Mouse (Mus musculus): Measurements from ENCODE around the gene Grm4.

Grm4 gene

GRCm38 (mm10) chr17:27551393-27551940, 30.3 kb upstream of the Grm4 start:
- no peak for DNase-seq (ENCODE audit: low read depth, low spot score)

- no peak for DNase-seq (ENCODE audit: low read depth, low spot score)
Measured at GRCm38 (mm10) chr17:27549234-27549633, 28.0 kb upstream of the Grm4 start.

DNA sequence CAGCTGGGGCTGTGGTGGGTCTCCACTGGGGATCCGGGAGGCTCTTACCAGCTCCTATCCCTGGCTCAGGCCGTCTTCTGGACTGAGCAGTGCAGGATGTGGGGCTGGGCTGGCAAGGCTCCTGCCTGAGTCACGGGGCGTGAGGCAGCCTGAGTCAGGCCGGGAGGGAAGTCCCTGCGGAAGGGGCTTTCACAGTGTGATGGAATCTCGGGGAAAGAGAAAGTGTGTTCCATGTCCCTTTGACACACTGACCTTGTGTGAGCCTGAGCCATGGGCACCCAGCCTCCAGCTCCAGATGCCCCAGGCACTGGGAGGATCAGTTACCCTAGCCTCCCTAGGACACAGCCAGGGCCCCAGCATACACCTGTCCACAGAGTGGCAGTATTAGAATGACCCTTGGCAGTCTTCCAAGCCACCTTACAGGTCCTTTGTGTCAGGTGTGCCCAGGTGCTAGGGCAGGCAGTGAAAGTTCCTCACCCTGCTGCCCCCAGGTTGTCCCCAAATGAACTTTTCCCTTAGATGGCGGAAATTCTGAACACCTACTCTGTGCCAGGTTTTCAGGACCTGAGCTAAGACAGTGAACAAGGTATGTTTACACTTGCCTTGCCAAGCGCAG, 26.2 kb upstream of the Grm4 start:
- no peak for DNase-seq (ENCODE audit: low read depth, low spot score)

- DNase-seq (ENCODE audit: low read depth, low spot score) = no peak
Measured at GRCm38 (mm10) chr17:27546574-27547085, 25.4 kb upstream of the Grm4 start.

- DNase-seq (ENCODE audit: low read depth, low spot score) = no peak
Measured at GRCm38 (mm10) chr17:27545991-27546390, 24.8 kb upstream of the Grm4 start.

DNA sequence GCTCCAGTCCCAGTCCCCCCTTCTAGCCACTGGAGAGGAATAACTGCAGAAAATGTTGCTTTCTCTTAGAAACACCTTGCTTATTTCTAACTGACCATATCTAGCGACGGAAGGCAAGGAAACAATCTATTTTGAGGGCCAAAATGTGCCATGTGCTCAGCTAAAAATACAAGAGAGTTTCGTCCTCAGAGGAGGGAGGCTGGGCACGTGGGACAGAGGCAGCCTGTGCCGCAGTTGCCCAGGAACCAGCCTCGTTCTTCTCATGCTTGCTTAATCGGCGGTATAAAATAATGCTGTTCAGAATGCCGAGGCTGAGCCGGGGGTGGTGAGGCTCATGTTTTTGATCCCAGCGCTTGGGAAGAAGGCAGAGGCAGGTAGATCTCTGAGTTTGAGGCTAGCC, 23.3 kb upstream of the Grm4 start:
- no peak for DNase-seq (ENCODE audit: low read depth, low spot score)

DNA sequence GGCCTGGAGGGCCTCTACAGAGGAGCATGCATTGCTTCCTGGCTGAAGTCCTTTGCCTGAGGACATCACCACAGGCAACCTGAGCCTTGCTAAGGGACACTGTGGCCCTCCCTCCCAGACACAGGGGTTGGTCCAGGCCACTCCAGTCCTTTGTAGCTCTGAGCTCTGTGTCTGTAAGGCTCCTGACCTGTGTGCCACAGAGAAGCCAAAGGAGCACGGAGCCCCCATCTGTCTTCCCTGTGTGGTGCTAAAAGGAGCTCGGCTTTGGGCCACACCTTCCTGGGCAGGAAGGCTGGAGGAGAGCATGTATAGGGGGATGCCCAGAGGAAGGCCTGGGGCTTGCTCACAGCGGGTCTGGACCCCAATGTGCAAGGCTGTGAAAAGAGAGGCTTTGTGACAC, 20.8 kb upstream of the Grm4 start:
- no peak for DNase-seq (ENCODE audit: low read depth, low spot score)

DNA sequence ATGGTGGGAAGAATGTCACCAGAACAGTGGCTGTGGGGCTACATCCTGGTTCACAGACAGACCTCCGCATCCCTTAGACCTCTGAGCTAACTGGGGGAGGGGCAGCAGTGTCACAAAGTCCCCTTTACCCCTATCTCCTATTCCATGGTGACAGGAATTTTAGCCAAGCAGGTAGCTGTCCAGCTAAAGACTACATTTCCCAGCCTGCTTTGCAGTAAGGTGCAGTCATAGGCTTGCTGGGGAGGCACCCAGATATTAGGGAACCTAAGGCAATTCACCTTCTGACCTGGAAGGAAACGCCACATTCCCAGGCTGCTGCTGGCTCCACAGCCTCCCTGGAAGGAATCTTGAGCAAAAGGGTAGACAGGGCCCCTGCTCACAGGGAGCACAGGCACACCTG, 20.1 kb upstream of the Grm4 start:
- DNase-seq (ENCODE audit: low read depth, low spot score) = no peak

DNA sequence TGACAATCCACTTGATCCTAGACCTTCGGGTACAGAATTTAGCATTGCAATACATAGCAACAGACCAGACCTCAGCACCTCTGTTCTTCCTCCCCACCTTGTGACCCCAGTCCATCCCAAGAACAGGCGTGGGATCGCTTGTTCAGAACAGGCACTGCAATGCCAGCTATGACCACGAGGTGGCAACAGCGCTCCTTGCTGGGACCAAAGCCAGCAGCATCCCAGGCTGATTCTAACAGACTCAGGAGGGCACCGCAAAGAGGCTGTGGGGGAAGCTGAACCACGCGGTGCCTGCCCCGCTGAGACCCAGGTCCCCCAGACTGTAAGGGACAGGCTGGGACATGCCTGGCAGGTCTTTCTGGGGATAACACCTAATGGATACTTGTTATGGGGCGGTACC, 13.5 kb upstream of the Grm4 start:
- DNase-seq (ENCODE audit: low read depth, low spot score) = peak; percentile 80

DNA sequence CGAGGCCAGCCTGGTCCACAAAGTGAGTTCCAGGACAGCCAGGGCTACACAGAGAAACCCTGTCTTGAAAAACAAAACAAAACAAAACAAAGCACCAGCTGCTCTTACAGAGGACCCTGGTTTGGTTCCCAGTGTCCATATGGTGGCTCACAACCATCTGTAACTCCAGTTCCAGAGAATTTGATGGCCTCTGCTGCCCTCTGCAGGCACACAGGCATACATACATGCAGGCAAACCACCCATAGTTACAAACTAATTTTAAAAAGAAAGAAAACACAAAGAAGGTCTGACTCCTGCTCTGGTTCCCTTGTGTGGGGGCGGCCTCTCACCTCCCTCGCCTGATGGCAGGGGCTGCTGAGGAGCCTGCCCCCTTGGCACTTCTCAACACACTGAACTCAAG, 12.2 kb upstream of the Grm4 start:
- no peak for DNase-seq (ENCODE audit: low read depth, low spot score)

GRCm38 (mm10) chr17:27532095-27532494, 10.9 kb upstream of the Grm4 start:
- DNase-seq (ENCODE audit: low read depth, low spot score) = no peak

- DNase-seq (ENCODE audit: low read depth, low spot score) = no peak
Measured at GRCm38 (mm10) chr17:27528767-27529166, 7.6 kb upstream of the Grm4 start.

DNA sequence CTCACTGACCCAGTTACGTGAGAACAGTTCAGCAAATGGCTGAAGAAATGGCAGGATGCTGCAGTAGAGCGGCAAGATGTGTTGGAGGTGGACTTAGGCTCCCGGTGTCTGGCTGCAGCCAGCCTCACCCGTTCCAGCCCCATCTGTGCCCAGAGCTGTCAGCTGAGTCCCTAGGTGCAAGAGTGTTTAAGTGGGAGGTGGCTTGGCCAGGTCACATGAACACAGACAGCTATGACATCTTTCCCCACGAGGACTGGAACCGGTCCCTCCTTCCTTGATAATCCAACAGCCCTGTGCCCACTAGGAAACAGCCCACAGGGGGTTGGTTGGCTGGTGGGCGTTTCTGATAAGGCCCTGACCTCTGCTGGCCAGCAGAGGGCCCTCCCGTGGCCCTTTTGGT, 6.8 kb upstream of the Grm4 start:
- DNase-seq (ENCODE audit: low read depth, low spot score) = no peak

DNA sequence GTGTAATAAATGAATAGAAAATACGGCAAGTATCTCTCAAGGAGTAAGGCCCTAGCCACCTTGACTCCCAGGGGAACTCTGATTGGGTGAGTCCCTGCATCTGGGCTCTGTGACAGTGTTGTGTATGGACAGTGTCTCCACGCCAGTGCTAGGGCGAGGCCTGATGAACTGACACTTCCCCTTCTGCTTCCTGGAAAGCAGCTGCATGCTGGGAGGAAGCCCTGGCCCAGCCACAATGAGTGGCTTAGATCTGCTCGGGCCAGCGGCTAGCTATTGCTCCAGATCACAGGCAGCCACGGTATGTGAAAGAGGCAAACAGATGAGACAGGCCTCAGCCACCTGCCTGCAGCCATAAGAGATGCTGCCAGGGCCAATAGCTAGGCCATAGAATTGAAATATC, 6.0 kb upstream of the Grm4 start:
- no peak for DNase-seq (ENCODE audit: low read depth, low spot score)

DNA sequence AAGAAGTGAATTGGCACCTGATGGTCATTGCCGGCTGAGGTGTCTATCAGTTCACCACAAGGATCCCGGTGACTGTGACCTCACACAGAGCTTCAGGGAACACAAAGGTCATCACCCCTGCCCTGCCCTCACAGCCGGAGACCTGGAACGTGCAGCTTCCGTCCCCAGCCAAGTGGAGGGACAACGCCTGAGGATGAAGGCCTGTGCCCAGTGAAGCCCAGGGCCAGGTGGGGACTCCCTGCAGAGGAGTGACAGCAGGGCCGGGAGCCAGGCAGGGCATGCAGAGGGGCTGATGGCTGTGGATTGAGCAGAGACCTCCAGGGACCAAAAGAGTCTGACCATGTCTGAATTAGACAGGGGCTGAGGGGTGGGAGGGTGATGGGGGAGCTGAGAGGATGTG, 1.9 kb upstream of the Grm4 start:
- DNase-seq (ENCODE audit: low read depth, low spot score) = no peak

DNA sequence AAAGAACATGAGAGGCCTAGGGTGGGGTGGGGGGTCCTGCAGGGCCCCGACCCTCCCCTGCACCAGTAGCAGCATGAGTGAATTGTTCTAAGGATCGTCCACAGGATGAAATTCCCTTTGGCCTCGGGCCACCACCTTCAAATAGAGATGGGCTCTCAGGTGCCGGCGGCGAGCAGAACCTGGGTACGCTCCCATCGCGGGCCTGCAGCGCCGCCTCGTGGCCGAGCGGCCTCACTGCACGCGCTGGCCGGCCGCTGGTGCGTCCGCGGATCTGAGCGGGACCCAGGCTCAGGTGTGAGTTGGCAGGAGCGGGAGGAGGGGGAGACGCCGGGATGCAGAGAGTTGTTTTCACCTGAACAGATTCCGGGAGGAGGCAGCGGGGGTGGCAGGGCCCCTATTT, 646 bp downstream of the Grm4 start:
- DNase-seq (ENCODE audit: low read depth, low spot score) = peak; percentile 42

DNA sequence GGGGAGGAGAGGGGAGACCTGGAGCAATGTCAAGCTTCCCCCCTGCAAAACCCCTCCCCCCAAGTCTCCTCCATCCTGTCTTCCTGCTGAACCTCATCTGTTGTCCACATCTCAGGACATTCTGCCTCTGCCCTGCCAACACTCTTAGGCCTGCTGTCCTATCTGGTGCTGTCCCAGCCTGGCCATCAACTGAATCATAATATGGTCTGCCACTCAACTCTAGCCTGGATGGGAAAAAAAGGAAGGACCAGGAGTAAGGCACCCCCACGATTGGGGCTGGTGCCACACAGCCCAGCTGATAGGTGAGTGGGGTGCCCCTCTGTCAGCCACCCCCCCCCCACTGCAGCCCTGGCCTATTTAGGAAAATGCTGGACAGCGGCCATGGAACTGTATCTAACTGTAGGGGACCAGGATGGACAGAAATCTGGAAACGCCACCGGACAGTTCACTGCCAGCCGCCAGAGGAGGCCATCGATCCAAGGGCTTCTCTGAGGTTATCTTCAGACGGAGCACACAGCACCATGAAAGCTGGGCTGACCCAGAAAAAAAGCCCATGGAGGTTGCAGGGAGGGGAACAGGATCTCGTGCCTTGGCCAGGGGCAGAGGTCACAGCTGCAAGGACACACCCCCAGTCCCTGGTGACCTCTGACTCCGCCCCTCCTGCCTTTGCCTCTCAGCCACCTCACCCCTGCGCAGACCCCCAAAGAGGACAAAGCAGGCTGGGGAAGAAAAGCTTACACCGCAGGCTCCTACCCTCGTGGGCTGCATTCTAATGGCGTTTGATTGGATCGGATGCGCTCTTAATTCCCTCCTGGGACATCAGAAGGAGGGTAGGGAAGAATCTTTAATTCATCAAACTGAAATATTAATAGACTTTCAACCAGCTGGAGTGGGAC, 2.3 kb downstream of the Grm4 start:
- DNase-seq (ENCODE audit: low read depth, low spot score) = no peak

- no peak for DNase-seq (ENCODE audit: low read depth, low spot score)
Measured at GRCm38 (mm10) chr17:27518296-27518695, 2.9 kb downstream of the Grm4 start.

DNA sequence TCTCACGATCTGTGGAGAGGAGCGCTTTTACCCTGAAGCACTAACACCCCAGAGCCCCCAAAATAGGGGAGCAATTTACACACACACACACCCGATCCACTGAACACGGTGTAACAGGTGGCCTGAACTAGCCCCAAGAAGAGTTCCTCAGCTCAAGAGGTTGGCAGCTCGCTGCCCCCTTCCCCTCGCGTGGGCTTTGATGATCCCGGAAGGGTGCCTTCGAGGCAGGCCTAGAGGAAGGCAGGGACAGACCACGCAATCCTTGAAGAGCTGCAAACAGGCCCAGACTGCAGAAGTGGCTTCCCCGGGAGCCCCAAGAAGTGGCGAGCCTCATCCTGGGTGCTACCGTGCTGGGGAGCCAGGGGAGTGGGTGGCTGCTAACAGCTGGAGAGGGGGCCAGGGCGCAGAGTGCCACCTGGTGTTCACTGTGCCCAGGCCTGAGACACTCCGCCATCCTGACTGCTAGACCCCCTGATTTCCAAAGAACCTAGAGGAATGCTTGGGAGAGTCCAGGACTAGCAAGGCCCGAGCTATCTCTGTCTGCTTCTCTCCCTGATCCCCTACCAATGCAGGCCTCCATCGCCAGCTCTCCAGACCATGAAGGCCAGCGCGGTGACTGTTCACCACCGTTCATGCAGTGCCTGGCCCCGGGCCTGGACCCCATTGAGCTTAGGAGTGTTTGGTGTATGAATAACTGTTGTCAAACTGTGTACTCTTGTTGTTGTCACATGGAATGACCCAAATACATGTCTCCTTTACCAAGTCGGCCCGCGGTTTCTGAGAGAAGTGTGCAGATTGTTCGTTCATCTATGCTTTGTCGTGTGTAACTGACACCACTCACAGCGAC, 7.1 kb downstream of the Grm4 start:
- DNase-seq (ENCODE audit: low read depth, low spot score) = no peak

DNA sequence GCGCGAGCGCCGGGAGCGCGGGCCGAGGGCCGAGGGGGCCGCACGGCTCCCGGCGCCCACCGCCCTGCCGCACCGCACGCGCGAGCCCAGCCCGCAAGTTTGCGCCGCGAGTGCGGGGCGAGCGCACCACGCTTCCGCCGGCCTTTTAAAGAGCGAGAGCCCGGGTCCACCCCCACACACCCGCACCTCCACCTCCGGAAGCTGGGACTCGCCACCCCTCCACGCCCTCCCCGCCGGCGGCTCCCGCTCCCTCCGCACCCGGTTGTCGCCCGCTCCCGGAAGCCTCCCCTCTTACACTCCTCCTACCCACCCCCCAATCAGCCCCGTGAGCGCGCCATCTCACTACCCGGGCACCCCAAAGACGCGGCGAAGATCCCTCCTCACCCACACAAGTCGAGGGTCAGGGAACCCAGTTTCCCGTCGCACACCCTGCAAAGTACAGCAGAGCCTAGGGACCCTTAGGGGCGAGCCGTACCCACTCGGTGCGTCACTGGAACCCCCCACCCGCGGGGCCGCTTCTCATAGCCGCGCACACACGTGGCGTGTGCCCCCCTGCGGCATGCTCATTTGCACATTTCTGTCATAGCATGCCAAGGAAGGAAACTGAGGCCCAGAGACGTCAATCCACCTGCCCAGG, 7.8 kb downstream of the Grm4 start:
- DNase-seq (ENCODE audit: low read depth, low spot score) = no peak

DNA sequence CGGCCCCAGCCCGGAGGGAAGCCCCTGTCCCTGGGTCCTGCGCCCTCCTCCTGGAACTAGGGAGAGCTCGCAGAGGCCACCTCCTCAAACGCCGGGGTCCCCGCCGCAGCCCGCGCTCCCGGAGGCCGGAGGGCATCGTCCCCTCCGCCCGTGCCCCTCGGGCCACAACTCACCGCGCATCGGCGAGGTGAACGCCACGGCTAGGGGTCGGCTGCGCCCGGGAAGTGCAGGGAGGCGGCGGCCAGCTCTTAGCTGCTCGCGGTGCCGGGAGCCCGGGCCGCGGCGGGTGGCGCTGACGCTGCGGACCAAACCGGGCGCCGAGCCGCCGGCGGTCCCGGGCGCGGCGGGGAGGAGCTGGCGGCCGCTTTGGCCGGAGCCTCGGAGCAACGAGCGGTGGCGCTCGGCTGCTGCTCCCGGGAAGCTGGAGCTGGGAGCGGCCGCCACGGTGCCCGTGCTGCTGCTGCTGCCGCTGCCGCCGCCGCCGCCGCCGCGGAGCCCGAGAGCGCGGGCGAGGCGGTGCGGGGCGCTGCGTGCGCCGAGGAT, 8.5 kb downstream of the Grm4 start:
- DNase-seq (ENCODE audit: low read depth, low spot score) = no peak
